Mouse (Mus musculus) hindbrain, embryonic 14.5 days (tissue): ENCODE results near the gene Chd4. TPM values are rescaled to one million over a fixed set of nuclear protein-coding genes. Genes with fewer than 3 reads are reported as not detected.
A peak's percentile ranks its signal among the peaks of the same experiment; 100 is the strongest.

ENCODE experiments used
- ATAC-seq: fragments of 200-750 bp; cut with Nextera tagmentation; 2 replicates; pipeline ENCODE4 v1.8.0; 2017; ENCODE audit warnings: moderate number of reproducible peaks, mild to moderate bottlenecking, moderate TSS enrichment, moderate library complexity; ENCODE audit not compliant: low FRiP score
- DNase-seq: peaks from one replicate; pipeline ENCODE4 v3.0.0-alpha.2; 2015; ENCODE audit warnings: low spot score
- H3K27ac ChIP-seq: fragments of 300-500 bp; sonication (generic); 2 replicates; pipeline ENCODE4 v1.5.1; 2014; ENCODE audit warnings: mild to moderate bottlenecking, moderate library complexity
- H3K27me3 ChIP-seq: fragments of 300-500 bp; sonication (generic); 2 replicates; pipeline ENCODE4 v1.6.1; 2014; ENCODE audit warnings: mild to moderate bottlenecking, low read length, mixed read lengths; ENCODE audit not compliant: control insufficient read depth, insufficient read depth
- H3K36me3 ChIP-seq: fragments of 300-500 bp; sonication (generic); replicated peaks from 2 replicates; pipeline ENCODE4 v1.6.1; 2014; ENCODE audit not compliant: control insufficient read depth, insufficient read depth
- H3K4me1 ChIP-seq: fragments of 300-500 bp; sonication (generic); replicated peaks from 2 replicates; pipeline ENCODE4 v1.6.1; 2014; ENCODE audit warnings: antibody characterized with exemption, low read length, mixed read lengths; ENCODE audit not compliant: control insufficient read depth, insufficient read depth
- H3K4me2 ChIP-seq: fragments of 300-500 bp; sonication (generic); replicated peaks from 2 replicates; pipeline ENCODE4 v1.6.1; 2014; ENCODE audit warnings: mild to moderate bottlenecking, moderate library complexity
- H3K4me3 ChIP-seq: fragments of 300-500 bp; sonication (generic); replicated peaks from 2 replicates; pipeline ENCODE4 v1.5.1; 2014; ENCODE audit warnings: mild to moderate bottlenecking, low read length
- H3K9ac ChIP-seq: fragments of 300-500 bp; sonication (generic); 2 replicates; pipeline ENCODE4 v1.6.1; 2014
- H3K9me3 ChIP-seq: fragments of 300-500 bp; sonication (generic); 2 replicates; pipeline ENCODE4 v1.6.1; 2016; ENCODE audit warnings: low read length; ENCODE audit not compliant: control insufficient read depth
- WGBS: fragments of 180-500 bp; shearing (Covaris S2); extraction: QIAGEN DNeasy Blood & Tissue Kit; methylation state at CpG from one replicate; pipeline ENCODE4 v1.1.7; 2014; 5-methylcytosine and 5-hydroxymethylcytosine counted together
- polyA plus RNA-seq: library from polyadenylated mRNA; unstranded; fragments of >200 nt; fragmentation: Nextera tagmentation; extraction: Ambion mirVana; gene quantifications from 2 replicates; pipeline ENCODE4 v1.2.1, GENCODE M21; 2014

Gene Chd4
- polyA plus RNA-seq, 1 experiment from 2014 or later, result 78.0 TPM

DNA sequence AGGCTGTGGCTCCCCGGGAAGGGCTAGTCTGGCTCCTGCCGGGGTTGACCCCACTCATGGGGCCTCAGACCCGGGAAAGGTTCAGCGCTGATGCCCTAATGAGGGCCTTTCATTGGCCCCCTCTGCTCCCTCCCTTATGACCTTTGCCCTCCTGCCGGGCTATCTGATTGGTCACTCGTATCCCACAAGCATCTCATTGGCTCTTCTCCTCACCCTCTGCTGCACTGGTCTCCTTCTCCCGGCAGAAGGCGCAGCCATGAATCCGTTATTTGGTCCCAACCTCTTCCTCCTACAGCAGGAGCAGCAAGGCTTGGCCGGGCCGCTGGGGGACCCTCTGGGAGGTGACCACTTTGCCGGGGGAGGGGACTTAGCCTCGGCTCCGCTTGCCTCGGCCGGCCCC, 49.2 kb downstream of the Chd4 start, which contains the start of gene Iffo1:
Gene Iffo1 (plus strand): TSS at position 241 of the 400 bp plus-strand sequence.
- peak within 1 kb of the TSS; percentile 77 for H3K4me3 ChIP-seq
- peaks cover 40% of the 10 kb centered on the region for H3K36me3 ChIP-seq
- ATAC-seq (peak; percentile 95), DNase-seq (peak; percentile 88)
- WGBS, result 0% methylated on average over 16 of the region's 16 CpGs
- H3K4me1 ChIP-seq, result peaks cover 41% of the 10 kb centered on the region
- H3K4me2 ChIP-seq, result peak within 1 kb of the TSS; percentile 98
- no peaks in the 10 kb centered on the region for H3K27me3 ChIP-seq
- peak within 1 kb of the TSS; percentile 87 for H3K27ac ChIP-seq
- H3K9me3 ChIP-seq, result no peaks in the 10 kb centered on the region
- peak within 1 kb of the TSS; percentile 92 for H3K9ac ChIP-seq

- peak; percentile 67 for ATAC-seq
- no peak for DNase-seq
- H3K4me2 ChIP-seq, result peak overlapping the region; percentile 98
Observed at GRCm38 (mm10) chr6:125145479-125145951, 49.7 kb downstream of the Chd4 start.

GRCm38 (mm10) chr6:125146148-125146547, 50.4 kb downstream of the Chd4 start:
- H3K27me3 ChIP-seq, result no peaks in the 10 kb centered on the region
- H3K9me3 ChIP-seq, result no peaks in the 10 kb centered on the region
- H3K4me1 ChIP-seq, result peaks cover 41% of the 10 kb centered on the region
- no peak for ATAC-seq
- H3K36me3 ChIP-seq, result peaks cover 29% of the 10 kb centered on the region
- peak overlapping the region; percentile 87; the same call in 1 of the 2 replicates for H3K27ac ChIP-seq
- H3K9ac ChIP-seq, result peak overlapping the region; percentile 92
- peak overlapping the region; percentile 77 for H3K4me3 ChIP-seq
- WGBS, result 52% methylated on average over 7 of the region's 7 CpGs
- no peak for DNase-seq
- peak overlapping the region; percentile 98 for H3K4me2 ChIP-seq

More at GRCm38 (mm10) chr6:125145479-125145951, 49.7 kb downstream of the Chd4 start:
- WGBS, result 1% methylated on average over 33 of the region's 35 CpGs
- Histone ChIP-seq H3K36me3 (peaks cover 35% of the 10 kb centered on the region), H3K27ac (peak overlapping the region; percentile 87), H3K27me3 (no peaks in the 10 kb centered on the region), H3K9me3 (no peaks in the 10 kb centered on the region), H3K4me1 (peaks cover 41% of the 10 kb centered on the region), H3K4me3 (peak overlapping the region; percentile 77), H3K9ac (peak overlapping the region; percentile 92)

GRCm38 (mm10) chr6:125146797-125147196, 51.0 kb downstream of the Chd4 start:
- WGBS, result 86% methylated on average over 4 of the region's 4 CpGs

DNA sequence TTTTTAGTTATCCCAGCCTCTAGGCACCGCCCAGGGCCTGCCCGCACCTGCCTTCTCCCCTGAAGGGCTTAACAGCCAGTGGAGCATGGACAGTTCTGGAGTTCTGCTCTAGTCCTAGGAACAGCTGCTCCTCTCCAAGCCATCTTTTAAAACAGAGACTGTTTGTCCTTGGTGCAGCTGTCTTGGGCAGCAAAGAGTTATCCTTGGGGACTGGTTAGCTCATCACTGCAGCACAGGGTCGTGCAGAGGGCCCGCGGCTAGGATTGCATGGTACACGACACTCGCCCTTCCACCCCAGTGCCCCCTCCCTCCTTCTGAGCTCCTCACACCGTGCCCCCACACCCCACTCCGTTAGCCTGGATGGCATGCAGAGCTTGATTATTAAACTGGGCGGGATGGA, 51.5 kb downstream of the Chd4 start:
- ATAC-seq (no peak), DNase-seq (no peak)
- Histone ChIP-seq H3K27ac (0 out of 2 replicates have a peak overlapping the region, but pooled peaks have one; percentile 7), H3K36me3 (peaks cover 28% of the 10 kb centered on the region), H3K9ac (peak overlapping the region; percentile 92), H3K9me3 (no peaks in the 10 kb centered on the region), H3K4me2 (peak overlapping the region; percentile 98), H3K27me3 (no peaks in the 10 kb centered on the region), H3K4me3 (peak overlapping the region; percentile 10), H3K4me1 (peaks cover 41% of the 10 kb centered on the region)
- WGBS, result 56% methylated on average over 10 of the region's 10 CpGs

More at GRCm38 (mm10) chr6:125146797-125147196, 51.0 kb downstream of the Chd4 start:
- Histone ChIP-seq H3K36me3 (peaks cover 28% of the 10 kb centered on the region), H3K27ac (0 out of 2 replicates have a peak overlapping the region, but pooled peaks have one; percentile 7), H3K4me3 (peak overlapping the region; percentile 77; the same call in 1 of the 2 replicates), H3K9me3 (no peaks in the 10 kb centered on the region), H3K4me1 (peaks cover 41% of the 10 kb centered on the region), H3K9ac (peak overlapping the region; percentile 92), H3K27me3 (no peaks in the 10 kb centered on the region), H3K4me2 (peak overlapping the region; percentile 98)
- ATAC-seq (no peak), DNase-seq (no peak)

GRCm38 (mm10) chr6:125148251-125148925, 52.6 kb downstream of the Chd4 start:
- peaks cover 41% of the 10 kb centered on the region for H3K4me1 ChIP-seq
- WGBS, result 67% methylated on average over 18 of the region's 18 CpGs
- ATAC-seq (no peak), DNase-seq (no peak)
- H3K9ac ChIP-seq, result peak overlapping the region; percentile 92
- peak overlapping the region; percentile 98 for H3K4me2 ChIP-seq
- no peaks in the 10 kb centered on the region for H3K27me3 ChIP-seq
- no peak overlapping the region for H3K4me3 ChIP-seq
- 0 out of 2 replicates have a peak overlapping the region, but pooled peaks have one; percentile 29 for H3K27ac ChIP-seq
- peaks cover 29% of the 10 kb centered on the region for H3K36me3 ChIP-seq
- no peaks in the 10 kb centered on the region for H3K9me3 ChIP-seq

DNA sequence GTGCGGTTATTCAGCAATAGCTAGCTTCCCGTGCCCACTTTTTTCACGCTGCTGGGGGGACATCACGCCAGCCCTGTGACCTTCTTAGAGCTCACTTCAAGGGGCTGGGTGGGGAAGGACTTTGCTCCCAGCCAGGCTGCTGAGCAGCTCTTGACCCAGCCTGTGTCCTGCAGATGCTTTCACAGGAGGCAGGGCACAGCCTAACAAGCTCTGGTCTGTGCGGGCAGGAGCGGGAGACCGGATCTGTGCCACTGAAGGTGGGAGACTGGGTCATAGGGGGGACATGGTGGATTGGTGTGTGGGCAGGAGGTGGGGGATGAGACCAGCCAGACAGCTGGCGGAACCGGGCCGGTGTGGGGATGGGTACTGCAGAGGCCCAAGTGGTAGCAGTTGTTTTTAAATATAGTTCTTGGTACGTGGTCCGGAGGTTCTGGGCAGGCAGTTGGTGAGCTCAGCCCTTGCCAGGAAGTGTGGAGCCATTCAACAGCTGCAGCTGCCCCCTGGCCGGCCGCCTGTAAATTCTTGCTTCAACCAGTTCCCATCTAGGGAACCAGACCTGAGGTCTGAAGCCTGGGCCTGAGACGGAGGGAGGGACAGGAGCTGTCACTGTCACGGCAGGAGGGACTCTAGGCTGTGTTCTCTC, 53.3 kb downstream of the Chd4 start:
- no peak for DNase-seq
- H3K36me3 ChIP-seq, result peaks cover 27% of the 10 kb centered on the region
- H3K9me3 ChIP-seq, result no peaks in the 10 kb centered on the region
- peak overlapping the region; percentile 98 for H3K4me2 ChIP-seq
- H3K27ac ChIP-seq, result no peak overlapping the region
- 74% methylated on average over 16 of the region's 16 CpGs for WGBS
- H3K4me3 ChIP-seq, result no peak overlapping the region
- H3K9ac ChIP-seq, result peak overlapping the region; percentile 92; the same call in 1 of the 2 replicates
- H3K27me3 ChIP-seq, result no peaks in the 10 kb centered on the region
- peaks cover 41% of the 10 kb centered on the region for H3K4me1 ChIP-seq
- no peak for ATAC-seq

GRCm38 (mm10) chr6:125149569-125149950, 53.8 kb downstream of the Chd4 start:
- WGBS, result 73% methylated on average over 7 of the region's 7 CpGs
- H3K9ac ChIP-seq, result no peak overlapping the region
- no peak for ATAC-seq
- H3K4me2 ChIP-seq, result no peak overlapping the region
- no peak for DNase-seq
- no peak overlapping the region for H3K27ac ChIP-seq
- no peaks in the 10 kb centered on the region for H3K9me3 ChIP-seq
- no peaks in the 10 kb centered on the region for H3K27me3 ChIP-seq
- H3K4me3 ChIP-seq, result no peak overlapping the region
- peaks cover 41% of the 10 kb centered on the region for H3K4me1 ChIP-seq
- H3K36me3 ChIP-seq, result peaks cover 25% of the 10 kb centered on the region
